Mouse (Mus musculus) kidney, embryonic 16.5 days (tissue): ENCODE results near the gene Reep6. TPM values are rescaled to one million over a fixed set of nuclear protein-coding genes. Genes with fewer than 3 reads are reported as not detected.

Source experiments
- ATAC-seq: fragments of 200-750 bp; cut with Nextera tagmentation; 2 replicates; pipeline ENCODE4 v1.8.0; 2017; ENCODE audit warnings: moderate TSS enrichment; ENCODE audit not compliant: low FRiP score, low TSS enrichment
- H3K27ac ChIP-seq: fragments of 300-500 bp; sonication (generic); 2 replicates; pipeline ENCODE4 v1.5.1; 2014; ENCODE audit warnings: low read length
- H3K27me3 ChIP-seq: fragments of 300-500 bp; sonication (generic); 2 replicates; pipeline ENCODE4 v1.6.1; 2014; ENCODE audit warnings: low read length, control low read depth, mixed read lengths; ENCODE audit not compliant: insufficient read depth
- H3K36me3 ChIP-seq: fragments of 300-500 bp; sonication (generic); 2 replicates; pipeline ENCODE4 v1.6.1; 2014; ENCODE audit warnings: low read length, control low read depth, mixed read lengths; ENCODE audit not compliant: insufficient read depth
- H3K4me1 ChIP-seq: fragments of 300-500 bp; sonication (generic); 2 replicates; pipeline ENCODE4 v1.6.1; 2014; ENCODE audit warnings: low read length, control low read depth, mixed read lengths; ENCODE audit not compliant: insufficient read depth
- H3K4me2 ChIP-seq: fragments of 300-500 bp; sonication (generic); replicated peaks from 2 replicates; pipeline ENCODE4 v1.6.1; 2014; ENCODE audit warnings: low read depth, low read length
- H3K4me3 ChIP-seq: fragments of 300-500 bp; sonication (generic); 2 replicates; pipeline ENCODE4 v1.5.1; 2014; ENCODE audit warnings: mild to moderate bottlenecking, low read length
- H3K9ac ChIP-seq: fragments of 300-500 bp; sonication (generic); replicated peaks from 2 replicates; pipeline ENCODE4 v1.6.1; 2014; ENCODE audit warnings: low read length
- H3K9me3 ChIP-seq: fragments of 300-500 bp; sonication (generic); 2 replicates; pipeline ENCODE4 v1.6.1; 2016; ENCODE audit warnings: low read length, control low read depth
- WGBS: fragments of 180-500 bp; shearing (Covaris S2); extraction: QIAGEN DNeasy Blood & Tissue Kit; methylation state at CpG from one replicate; pipeline ENCODE4 v1.1.7; 2014; 5-methylcytosine and 5-hydroxymethylcytosine counted together
- polyA plus RNA-seq: library from polyadenylated mRNA; unstranded; fragments of >200 nt; fragmentation: Nextera tagmentation; extraction: Ambion mirVana; gene quantifications from 2 replicates; pipeline ENCODE4 v1.2.1, GENCODE M21; 2015

The Reep6 gene
- polyA plus RNA-seq, 1 experiment from 2014 or later: 11.0 TPM

DNA sequence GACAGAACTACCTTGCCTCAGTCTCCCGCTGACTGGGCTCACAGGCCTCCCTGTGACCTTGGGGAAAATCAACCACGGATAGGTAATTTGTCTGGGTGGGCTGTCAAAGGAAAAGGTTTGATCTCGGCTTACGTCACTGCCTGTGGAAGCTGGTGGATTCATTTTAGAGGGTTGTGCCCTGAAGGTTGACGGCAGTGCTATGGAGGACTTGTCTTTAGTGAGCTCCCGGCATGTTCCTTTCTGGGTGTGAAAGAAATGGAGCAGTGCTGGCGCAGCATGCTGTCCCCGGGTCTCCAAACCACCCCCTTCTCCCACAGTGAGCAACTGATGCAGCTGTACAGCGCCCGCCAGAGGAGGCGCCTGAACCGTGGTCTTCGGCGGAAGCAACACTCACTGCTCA, 36.4 kb upstream of the Reep6 start:
- Histone ChIP-seq H3K27me3 (peaks cover 13% of the 10 kb centered on the region), H3K4me1 (peaks cover 17% of the 10 kb centered on the region), H3K9ac (peak overlapping the region; percentile 99), H3K4me2 (peak overlapping the region; percentile 82), H3K9me3 (no peaks in the 10 kb centered on the region), H3K27ac (peak overlapping the region; percentile 87; the same call in 1 of the 2 replicates), H3K36me3 (peaks cover 19% of the 10 kb centered on the region), H3K4me3 (peak overlapping the region; percentile 97)
- ATAC-seq: no peak
- 20% methylated on average over 14 of the region's 14 CpGs for WGBS

DNA sequence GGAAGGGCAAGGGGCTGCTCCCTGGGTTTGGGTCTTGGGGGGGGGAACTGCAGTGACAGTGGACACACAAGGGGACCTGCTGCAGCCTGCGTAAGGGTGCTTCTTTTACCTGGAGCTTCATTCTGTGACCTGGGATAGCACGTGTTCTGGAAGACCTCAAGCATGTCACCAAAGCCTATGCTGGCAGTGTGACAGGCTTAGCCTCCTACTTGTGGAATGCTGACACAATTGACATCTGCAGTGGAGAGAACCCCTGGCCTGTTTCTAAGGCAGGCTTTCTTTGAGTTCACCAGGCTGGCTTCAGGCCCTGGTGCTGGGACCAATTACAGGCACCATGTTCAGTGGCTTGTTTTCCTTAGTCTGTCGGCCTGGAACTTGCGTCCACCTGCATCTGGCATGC, 35.4 kb upstream of the Reep6 start:
- peaks cover 15% of the 10 kb centered on the region for H3K36me3 ChIP-seq
- H3K4me3 ChIP-seq: no peak overlapping the region
- H3K27me3 ChIP-seq: peaks cover 22% of the 10 kb centered on the region
- no peak overlapping the region for H3K4me2 ChIP-seq
- WGBS: 86% methylated on average over 4 of the region's 4 CpGs
- H3K27ac ChIP-seq: no peak overlapping the region
- H3K9me3 ChIP-seq: no peaks in the 10 kb centered on the region
- H3K4me1 ChIP-seq: peaks cover 17% of the 10 kb centered on the region
- no peak for ATAC-seq
- H3K9ac ChIP-seq: no peak overlapping the region

DNA sequence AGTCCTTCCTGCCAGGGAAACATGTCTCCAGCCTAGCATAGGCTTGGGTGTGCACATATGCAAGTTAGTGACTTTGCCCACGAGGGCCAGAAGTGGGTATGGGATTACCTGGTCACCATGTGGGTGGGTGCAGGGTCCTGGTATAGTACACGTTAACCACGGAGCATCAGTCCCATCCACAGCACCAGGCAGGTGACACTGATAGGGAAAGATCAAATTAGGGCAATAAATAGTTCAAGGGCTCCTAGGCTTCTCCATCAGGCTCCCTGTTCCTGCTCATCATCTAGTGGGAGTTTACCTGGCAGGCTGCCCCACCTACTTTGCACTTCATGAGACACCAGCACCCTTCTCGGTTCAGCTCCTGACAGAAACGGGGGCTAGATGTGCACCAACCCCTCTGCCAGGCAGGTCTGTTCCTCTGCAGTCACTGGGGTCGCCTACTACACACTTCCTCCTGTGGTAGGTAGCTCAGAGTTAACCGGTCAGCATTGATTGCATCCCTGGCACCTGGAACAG, 34.9 kb upstream of the Reep6 start:
- Histone ChIP-seq H3K36me3 (peaks cover 15% of the 10 kb centered on the region), H3K4me2 (no peak overlapping the region), H3K27ac (no peak overlapping the region), H3K27me3 (peaks cover 28% of the 10 kb centered on the region), H3K4me1 (peaks cover 17% of the 10 kb centered on the region), H3K4me3 (no peak overlapping the region), H3K9me3 (no peaks in the 10 kb centered on the region), H3K9ac (no peak overlapping the region)
- 47% methylated on average over 7 of the region's 7 CpGs for WGBS
- ATAC-seq: no peak

DNA sequence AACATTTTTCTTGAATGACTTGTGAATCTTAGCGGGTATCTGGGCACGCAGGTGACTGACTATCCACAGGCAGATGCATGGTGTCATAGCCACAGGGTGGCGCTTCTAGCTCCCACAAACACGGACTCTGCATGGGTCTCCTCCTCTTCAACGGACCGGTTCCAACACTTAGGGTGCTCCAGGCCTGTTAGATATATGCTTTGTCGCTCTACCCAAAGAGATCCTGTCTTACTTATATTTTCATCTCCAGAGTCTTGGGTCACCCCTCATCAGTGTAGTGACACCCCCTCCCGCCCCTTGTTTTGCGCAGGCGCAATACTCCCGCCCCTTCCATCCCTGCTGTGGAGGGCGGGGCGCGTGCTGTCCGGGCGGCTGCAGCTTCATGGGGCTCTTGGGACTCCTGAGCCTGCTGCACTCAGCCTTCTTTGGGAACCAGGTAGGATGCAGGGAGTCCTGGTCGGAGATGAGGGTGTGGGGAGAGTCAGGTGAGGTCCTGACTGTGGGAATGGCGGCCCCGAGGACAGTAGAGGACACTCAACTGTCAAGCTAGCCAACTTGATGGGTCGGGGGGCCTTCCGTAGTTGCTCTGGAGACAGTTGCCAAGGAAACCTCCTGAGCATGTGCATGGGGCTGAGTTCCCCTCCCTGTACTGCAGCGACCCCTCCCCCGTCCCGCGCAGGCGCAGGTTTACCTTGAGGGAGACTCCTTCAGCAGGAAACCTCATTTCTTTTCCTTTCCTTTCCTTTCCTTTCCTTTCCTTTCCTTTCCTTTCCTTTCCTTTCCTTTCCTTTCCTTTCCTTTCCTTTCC, 33.9 kb upstream of the Reep6 start, which contains the start of gene Apc2:
Gene Apc2 (plus strand): TSS at position 360 of the 808 bp plus-strand sequence.
- H3K4me2 ChIP-seq: peak within 1 kb of the TSS; percentile 64
- H3K27ac ChIP-seq: 0 out of 2 replicates have a peak within 1 kb of the TSS, but pooled peaks have one; percentile 3
- WGBS: 1% methylated on average over 26 of the region's 26 CpGs
- peaks cover 38% of the 10 kb centered on the region for H3K27me3 ChIP-seq
- peak within 1 kb of the TSS; percentile 41 for H3K4me3 ChIP-seq
- peaks cover 15% of the 10 kb centered on the region for H3K36me3 ChIP-seq
- H3K9ac ChIP-seq: peak within 1 kb of the TSS; percentile 55
- H3K9me3 ChIP-seq: no peaks in the 10 kb centered on the region
- peaks cover 17% of the 10 kb centered on the region for H3K4me1 ChIP-seq
- ATAC-seq: peak; percentile 47

DNA sequence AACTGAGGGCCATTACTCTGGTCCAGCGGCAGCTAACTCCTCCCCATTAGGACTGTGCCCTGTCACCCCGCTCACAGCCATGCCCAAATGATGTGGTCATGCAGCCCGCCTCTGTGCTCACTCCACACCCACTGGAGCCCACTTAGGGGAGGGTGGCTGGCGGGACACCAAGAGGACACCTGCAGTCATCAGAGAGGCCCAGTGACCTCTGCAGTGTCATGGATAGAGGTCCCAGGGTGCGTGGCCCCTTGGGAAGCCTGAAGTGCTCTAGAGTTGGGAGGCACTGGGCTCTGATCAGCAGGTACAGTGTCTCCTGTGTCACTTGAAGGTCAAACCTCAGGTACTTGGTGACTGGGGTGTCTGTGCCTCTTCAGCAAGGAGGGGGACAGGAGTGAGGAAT, 32.9 kb upstream of the Reep6 start:
- H3K36me3 ChIP-seq: peaks cover 15% of the 10 kb centered on the region
- no peaks in the 10 kb centered on the region for H3K9me3 ChIP-seq
- H3K4me2 ChIP-seq: no peak overlapping the region
- 78% methylated on average over 5 of the region's 5 CpGs for WGBS
- H3K4me1 ChIP-seq: peaks cover 16% of the 10 kb centered on the region
- peaks cover 47% of the 10 kb centered on the region for H3K27me3 ChIP-seq
- no peak overlapping the region for H3K4me3 ChIP-seq
- ATAC-seq: no peak
- no peak overlapping the region for H3K9ac ChIP-seq
- H3K27ac ChIP-seq: no peak overlapping the region

DNA sequence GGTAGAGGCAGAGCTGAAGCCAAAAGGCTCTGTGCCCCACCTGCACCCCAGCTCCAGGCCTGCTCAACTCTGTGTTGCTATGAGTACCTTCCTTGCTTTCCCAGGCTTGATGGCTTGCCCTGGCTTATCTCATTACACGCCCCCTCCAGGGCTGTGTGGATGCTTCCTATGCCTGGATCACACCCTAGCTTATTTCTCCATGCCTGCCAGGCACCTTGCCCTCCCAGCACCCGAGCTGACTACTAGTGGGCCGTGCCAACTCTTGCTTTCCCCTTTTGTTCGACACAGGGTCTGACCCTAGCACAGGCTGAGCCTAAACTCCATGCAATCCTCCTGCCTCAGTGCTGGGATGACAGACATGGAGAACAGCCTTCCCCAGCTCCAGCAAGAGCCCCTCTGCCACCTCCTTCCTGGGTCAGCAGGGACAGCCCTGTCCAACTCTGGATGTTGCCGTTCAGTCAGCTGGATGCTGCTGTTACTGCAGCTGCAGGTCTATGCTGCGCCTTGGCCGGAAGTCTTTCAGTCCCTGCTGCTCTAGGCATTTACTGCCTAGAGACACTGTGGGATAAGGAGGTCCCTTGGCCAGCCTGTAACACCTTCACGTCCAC, 32.1 kb upstream of the Reep6 start:
- Histone ChIP-seq H3K27me3 (peaks cover 50% of the 10 kb centered on the region), H3K4me2 (no peak overlapping the region)

DNA sequence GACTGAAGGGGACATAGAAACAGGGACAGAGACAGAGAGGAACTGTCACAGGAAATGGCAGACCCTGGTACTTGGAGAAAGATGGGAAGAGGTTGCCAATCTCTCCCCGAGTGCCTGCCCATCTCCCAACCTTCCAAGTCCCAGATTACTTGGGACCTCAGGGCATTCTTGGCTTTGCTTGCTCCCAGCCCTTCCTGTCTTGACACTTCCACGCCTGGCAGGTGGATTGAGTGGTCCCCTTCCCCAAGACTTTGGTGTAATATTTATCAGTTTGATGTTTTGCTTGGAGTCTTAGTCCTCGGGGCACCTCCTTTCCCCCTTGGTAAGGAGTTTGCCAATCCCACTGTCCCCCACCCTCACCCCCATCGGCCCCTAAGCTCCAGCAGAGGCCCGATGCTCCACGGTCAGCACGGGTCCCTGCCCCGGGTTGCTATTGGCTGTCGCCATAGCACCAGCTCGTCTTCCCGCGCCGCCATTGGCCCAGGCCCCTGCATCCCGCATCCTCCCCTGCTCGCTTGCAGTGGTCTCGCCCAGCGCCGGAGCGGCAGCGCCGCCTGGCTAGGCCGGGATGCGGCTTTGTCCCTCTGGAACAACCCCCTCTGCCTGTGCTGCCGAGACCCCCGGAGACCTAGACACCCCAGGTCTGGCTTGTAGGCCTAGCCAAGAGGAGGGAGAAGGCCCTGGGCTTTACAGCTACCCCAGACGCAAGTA, 31.0 kb upstream of the Reep6 start:
- peaks cover 52% of the 10 kb centered on the region for H3K27me3 ChIP-seq
- H3K4me1 ChIP-seq: peaks cover 16% of the 10 kb centered on the region
- H3K36me3 ChIP-seq: peaks cover 12% of the 10 kb centered on the region
- 5% methylated on average over 26 of the region's 26 CpGs for WGBS
- no peaks in the 10 kb centered on the region for H3K9me3 ChIP-seq
- no peak overlapping the region; the same call in 1 of the 2 replicates for H3K4me3 ChIP-seq
- H3K9ac ChIP-seq: no peak overlapping the region
- peak overlapping the region; percentile 4; the same call in 1 of the 2 replicates for H3K4me2 ChIP-seq
- ATAC-seq: no peak
- no peak overlapping the region for H3K27ac ChIP-seq

More for the DNA sequence above, 32.1 kb upstream of the Reep6 start:
- H3K9me3 ChIP-seq: no peaks in the 10 kb centered on the region
- H3K27ac ChIP-seq: no peak overlapping the region
- 73% methylated on average over 8 of the region's 8 CpGs for WGBS
- H3K36me3 ChIP-seq: peaks cover 15% of the 10 kb centered on the region
- H3K4me3 ChIP-seq: no peak overlapping the region
- ATAC-seq: no peak
- no peak overlapping the region for H3K9ac ChIP-seq
- peaks cover 21% of the 10 kb centered on the region for H3K4me1 ChIP-seq

DNA sequence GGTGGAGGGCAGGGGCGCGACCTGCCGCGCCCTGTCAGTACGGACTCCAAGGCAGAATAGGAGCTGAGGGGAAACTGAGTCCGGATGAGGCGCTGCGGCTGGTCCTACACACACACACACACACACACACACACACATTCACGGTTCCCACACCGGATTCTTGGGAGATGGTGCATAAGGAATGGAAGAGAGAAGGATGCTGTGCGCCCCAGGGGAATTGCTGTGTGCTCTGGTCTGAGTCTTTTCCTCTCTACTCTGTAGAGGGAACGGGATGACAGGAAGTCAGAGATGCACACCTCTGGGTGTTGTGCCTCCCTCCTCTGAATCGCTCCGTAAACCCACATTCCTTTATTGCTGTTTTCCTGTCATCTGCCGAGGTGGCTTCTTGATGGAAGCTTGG, 30.5 kb upstream of the Reep6 start:
- peak overlapping the region; percentile 4; the same call in 1 of the 2 replicates for H3K4me2 ChIP-seq
- H3K9ac ChIP-seq: no peak overlapping the region
- H3K4me1 ChIP-seq: peaks cover 13% of the 10 kb centered on the region
- no peak for ATAC-seq
- H3K9me3 ChIP-seq: no peaks in the 10 kb centered on the region
- peaks cover 6% of the 10 kb centered on the region for H3K36me3 ChIP-seq
- WGBS: 6% methylated on average over 15 of the region's 15 CpGs
- H3K27ac ChIP-seq: no peak overlapping the region
- H3K27me3 ChIP-seq: peaks cover 54% of the 10 kb centered on the region
- no peak overlapping the region; the same call in 1 of the 2 replicates for H3K4me3 ChIP-seq

DNA sequence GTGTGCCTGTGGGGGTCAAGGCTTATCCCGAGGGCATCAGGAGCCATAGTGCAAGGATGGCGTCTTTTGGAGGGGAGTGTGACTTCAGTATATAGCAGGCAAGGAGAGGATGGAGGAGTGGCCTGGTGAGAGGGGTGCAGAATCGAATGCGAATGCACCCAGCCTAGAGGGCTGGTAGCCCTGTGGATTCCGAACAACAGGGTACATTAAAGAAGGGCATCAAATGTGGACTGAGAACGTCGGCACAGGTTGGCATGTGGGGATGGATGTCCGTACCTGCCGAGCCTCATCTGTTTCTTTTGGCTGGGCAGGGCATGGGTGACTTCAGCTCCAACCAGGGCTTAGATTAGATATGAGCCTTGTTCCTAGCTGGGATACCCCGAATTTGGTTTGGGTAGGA, 29.9 kb upstream of the Reep6 start:
- H3K9me3 ChIP-seq: no peaks in the 10 kb centered on the region
- H3K9ac ChIP-seq: no peak overlapping the region
- H3K4me1 ChIP-seq: peaks cover 17% of the 10 kb centered on the region
- 45% methylated on average over 10 of the region's 10 CpGs for WGBS
- ATAC-seq: no peak
- no peak overlapping the region for H3K4me2 ChIP-seq
- H3K27ac ChIP-seq: no peak overlapping the region
- H3K36me3 ChIP-seq: peaks cover under 1% of the 10 kb centered on the region
- peaks cover 60% of the 10 kb centered on the region for H3K27me3 ChIP-seq
- no peak overlapping the region for H3K4me3 ChIP-seq
